Mouse (Mus musculus): ENCODE measurements at regions not wholly inside any gene's neighbourhood (a gene's known extent, or its start where the extent isn't known, plus 50 kb on each side); places are given as distances from the start of the nearest gene placed in this dataset.

DNA sequence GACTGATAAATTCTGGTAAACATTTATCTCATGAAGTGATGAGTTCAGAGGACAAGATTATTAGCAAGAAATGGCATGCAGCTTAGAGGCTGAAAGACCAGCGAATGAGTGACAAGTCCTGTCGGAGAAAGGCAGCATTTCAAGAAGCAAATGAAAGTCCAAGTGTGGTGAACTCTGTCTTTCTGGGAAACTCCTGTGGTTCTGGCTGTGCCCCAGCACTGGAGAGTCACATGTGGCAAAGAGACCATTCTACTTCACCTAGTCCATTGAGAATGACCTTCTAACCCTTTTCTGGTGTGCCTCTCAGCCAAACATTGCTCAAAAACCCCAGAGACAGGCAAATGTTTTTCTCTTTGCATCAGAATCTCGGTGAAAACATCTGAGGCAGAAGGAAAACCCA, 76.2 kb upstream of the Cpeb2 start:
- no peak for TF ChIP-seq CTCF (IDR thresholded peaks at IDR 0.05)
- no peak for TF ChIP-seq POLR2A (IDR thresholded peaks at IDR 0.05; ENCODE audit: insufficient read depth, low read depth, low read length)
